Mouse (Mus musculus) mouse embryonic stem cell (cell line): ENCODE results near the gene Vmn1r157.
"Not testable (repeated sequence)": the region's sequence is repeated elsewhere in the genome, so short reads cannot be mapped to it uniquely, and the experiment has no call there.

Experiments
- in situ Hi-C, 2 experiments: fragments of 300-500 bp; cut with MboI; formaldehyde crosslinking; loops; 1 replicate in 1 of 2; 3 replicates in 1 of 2; pipeline ENCODE4 v1.14.3; 2019 to 2020; ENCODE audit warnings: low sequenced_read_pairs in 2 of 2, low pct_unique_long_range_greater_than_20kb in 1 of 2, mixed read lengths in 1 of 2; ENCODE audit not compliant: unreplicated experiment in 1 of 2

Vmn1r157 gene

DNA sequence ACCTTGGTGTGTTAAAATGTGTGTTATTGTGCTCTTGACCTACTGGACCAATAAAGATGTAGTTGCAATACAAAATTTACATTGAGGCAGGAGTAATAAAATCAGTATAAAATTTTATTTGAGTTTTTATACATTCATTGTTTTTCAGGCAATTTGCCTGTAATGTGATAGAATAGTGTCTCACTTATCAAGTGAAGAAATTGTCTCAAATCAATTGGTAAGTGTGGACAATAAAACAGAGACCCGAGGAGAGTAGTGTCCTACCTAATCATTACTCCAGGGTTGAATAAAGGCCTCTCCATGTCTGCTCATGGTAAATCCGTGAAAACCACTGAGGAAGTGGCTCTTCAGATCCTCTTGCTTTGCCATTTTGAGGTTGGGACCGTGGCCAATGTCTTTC, at the start of gene Vmn1r157:
Vmn1r157 (plus strand) TSS at position 301 of the 400 bp plus-strand sequence.
- in situ Hi-C loops: not testable (repeated sequence)

DNA sequence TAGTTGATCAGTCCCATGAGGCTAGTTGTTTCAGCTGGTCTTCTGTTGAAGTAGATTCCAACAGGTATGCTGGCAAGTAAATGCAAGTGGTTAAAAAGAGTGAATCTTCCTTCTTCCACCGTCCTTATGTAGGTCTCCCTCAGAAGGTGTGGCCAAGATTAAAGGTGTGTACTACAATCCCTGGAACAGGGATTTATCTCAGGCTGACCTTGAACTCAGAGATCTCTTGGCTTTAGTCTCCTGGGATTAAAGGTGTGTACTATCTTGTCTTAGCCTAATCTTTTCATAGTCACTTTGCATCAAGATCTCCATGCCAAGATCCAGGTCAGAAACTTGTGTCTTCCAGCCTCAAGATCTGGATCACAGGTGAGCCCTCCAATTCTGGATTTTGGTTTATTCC, 41.9 kb upstream of the Vmn1r157 start, which contains the start of gene Gm4567:
Gm4567 (minus strand) TSS at position 101 of the 400 bp plus-strand sequence.
- in situ Hi-C loops: not testable (repeated sequence)

DNA sequence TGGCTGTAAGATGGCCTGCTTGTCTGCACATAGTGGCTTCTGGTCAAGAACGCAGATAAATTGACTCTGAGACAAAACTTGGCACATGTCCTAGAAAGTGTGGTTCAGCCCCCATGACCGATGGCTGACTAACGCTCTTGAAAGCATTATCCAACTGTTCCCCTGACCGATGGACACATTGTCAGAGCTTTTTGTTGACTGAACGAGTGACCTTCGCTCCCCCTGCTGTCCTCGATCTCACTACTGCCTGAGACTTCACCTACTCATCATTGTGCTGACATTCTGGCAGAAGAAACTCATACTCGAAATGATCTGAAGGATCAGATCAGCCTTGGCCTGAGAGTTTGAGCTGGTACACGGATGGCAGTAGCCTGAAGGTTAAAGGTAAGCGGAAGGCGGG, 14.5 kb downstream of the Vmn1r157 start:
- in situ Hi-C loops: not testable (repeated sequence)

GRCm38 (mm10) chr7:22790682-22791081, 29.2 kb downstream of the Vmn1r157 start, which contains the start of gene Vmn1r158:
TSS of gene Vmn1r158 (minus strand) at chr7:22790782.
- in situ Hi-C loops: not testable (repeated sequence)
